Mouse (Mus musculus): ENCODE data around the gene Npy2r.

The Npy2r gene

GRCm38 (mm10) chr3:82547908-82548721 is at the start of gene Npy2r:
Gene Npy2r (minus strand): TSS chr3:82548084.
- DNase-seq (ENCODE audit: low spot score): no peak

GRCm38 (mm10) chr3:82557786-82558185 is 9.9 kb upstream of the Npy2r start:
- no peak for DNase-seq (ENCODE audit: low spot score)

GRCm38 (mm10) chr3:82556311-82556828 is 8.5 kb upstream of the Npy2r start:
- DNase-seq (ENCODE audit: low spot score): no peak

- DNase-seq (ENCODE audit: low spot score): no peak
Measured at GRCm38 (mm10) chr3:82549932-82550331, 2.0 kb upstream of the Npy2r start.

- no peak for DNase-seq (ENCODE audit: low spot score)
Measured at GRCm38 (mm10) chr3:82548753-82549152, 869 bp upstream of the Npy2r start.

- no peak for DNase-seq (ENCODE audit: low spot score)
Measured at GRCm38 (mm10) chr3:82541449-82541848, 6.4 kb downstream of the Npy2r start.

GRCm38 (mm10) chr3:82539951-82540350 is 7.9 kb downstream of the Npy2r start:
- no peak for DNase-seq (ENCODE audit: low spot score)

- DNase-seq (ENCODE audit: low spot score): no peak
Measured at GRCm38 (mm10) chr3:82524792-82525191, 23.1 kb downstream of the Npy2r start.

GRCm38 (mm10) chr3:82498006-82498405 is 49.9 kb downstream of the Npy2r start:
- no peak for DNase-seq (ENCODE audit: low spot score)
